Mouse (Mus musculus) olfactory bulb, adult 2 months (tissue): ENCODE measurements around the gene Tut7. TPM values are rescaled to one million over a fixed set of nuclear protein-coding genes. Genes with fewer than 3 reads are reported as not detected.
"Not testable (repeated sequence)": the region's sequence is repeated elsewhere in the genome, so short reads cannot be mapped to it uniquely, and the experiment has no call there.

Experiments used
- H3K27ac ChIP-seq: fragments of 200-500 bp; 2 replicates; pipeline ENCODE4 v1.5.1; 2012; ENCODE audit warnings: low read depth, low read length; ENCODE audit not compliant: insufficient read depth
- H3K4me1 ChIP-seq: fragments of 200-500 bp; 2 replicates; pipeline ENCODE4 v1.6.1; 2012; ENCODE audit warnings: low read length; ENCODE audit not compliant: control insufficient read depth, insufficient read depth
- H3K4me3 ChIP-seq: fragments of 200-500 bp; 2 replicates; pipeline ENCODE4 v1.5.1; 2012; ENCODE audit warnings: mild to moderate bottlenecking, low read depth, low read length, moderate library complexity; ENCODE audit not compliant: insufficient read depth
- CTCF ChIP-seq: fragments of 200-500 bp; IDR thresholded peaks from 2 replicates; pipeline ENCODE4 v1.5.1; 2012; ENCODE audit warnings: low read depth, mild to moderate bottlenecking, low read length, moderate library complexity; ENCODE audit not compliant: insufficient read depth
- POLR2A ChIP-seq: fragments of 200-500 bp; IDR thresholded peaks from 2 replicates; pipeline ENCODE4 v1.6.1; 2012; ENCODE audit warnings: mild to moderate bottlenecking, low read depth, low read length, moderate library complexity; ENCODE audit not compliant: insufficient read depth
- WGBS: fragments of 180-500 bp; shearing (Covaris S2); methylation state at CpG from one replicate; pipeline ENCODE4 v1.1.7; 2018; 5-methylcytosine and 5-hydroxymethylcytosine counted together
- polyA plus RNA-seq: library from polyadenylated mRNA; stranded (reverse); fragments of >200 nt; gene quantifications from 2 replicates; pipeline ENCODE4 v1.2.4, GENCODE M21; 2012; ENCODE audit warnings: low replicate concordance; ENCODE audit not compliant: missing spikeins, insufficient read depth, insufficient read length

Gene Tut7
- polyA plus RNA-seq, 1 experiment = 457 TPM

GRCm38 (mm10) chr13:59728378-59729093 lies 94.4 kb downstream of the Tut7 start:
- H3K27ac ChIP-seq = no peak overlapping the region
- WGBS = 19% methylated on average over 7 of the region's 7 CpGs
- TF ChIP-seq POLR2A (no peak), CTCF (peak; percentile 70)
- peaks cover 12% of the 10 kb centered on the region for H3K4me1 ChIP-seq
- no peak overlapping the region for H3K4me3 ChIP-seq

- peak overlapping the region; percentile 12; the same call in 1 of the 2 replicates for H3K4me3 ChIP-seq
- TF ChIP-seq POLR2A = no peak
- TF ChIP-seq CTCF = no peak
- 47% methylated on average over 29 of the region's 29 CpGs for WGBS
These were observed 96.6 kb downstream of the Tut7 start for GRCm38 (mm10) chr13:59726139-59726867.

GRCm38 (mm10) chr13:59722089-59722488 lies 100.9 kb downstream of the Tut7 start:
- not testable (repeated sequence) for H3K4me3 ChIP-seq, H3K4me1 ChIP-seq, H3K27ac ChIP-seq
- 97% methylated on average over 1 of the region's 1 CpGs for WGBS

More at GRCm38 (mm10) chr13:59726139-59726867, 96.6 kb downstream of the Tut7 start:
- no peak overlapping the region for H3K27ac ChIP-seq
- peaks cover 12% of the 10 kb centered on the region for H3K4me1 ChIP-seq

Other genes with a start within 250 kb of the Tut7 start
- not detected in 2 replicates for gene Agtpbp1, start 237.9 kb downstream of the Tut7 start, polyA plus RNA-seq
- gene Naa35, start 237.9 kb downstream of the Tut7 start, polyA plus RNA-seq = not detected in 2 replicates
- not detected in 2 replicates for gene Golm1, start 147.3 kb downstream of the Tut7 start, polyA plus RNA-seq
- not detected in 2 replicates for gene 4921517D22Rik, start 129.0 kb downstream of the Tut7 start, polyA plus RNA-seq
- gene Spata31d1a, start 112.8 kb downstream of the Tut7 start, polyA plus RNA-seq = not detected in 2 replicates
- not detected in 2 replicates for gene Spata31d1b, start 110.9 kb downstream of the Tut7 start, polyA plus RNA-seq
- gene Spata31d1d, start 91.4 kb downstream of the Tut7 start, polyA plus RNA-seq = not detected in 2 replicates
- gene 1700014D04Rik, start 76.4 kb downstream of the Tut7 start, polyA plus RNA-seq = not detected in 2 replicates
- gene Isca1, start 53.3 kb downstream of the Tut7 start, polyA plus RNA-seq = not detected in 2 replicates
- gene Gm49354, start 40.9 kb downstream of the Tut7 start, polyA plus RNA-seq = not detected in 2 replicates